Mouse (Mus musculus) cortical plate, adult 2 months (tissue): Measurements from ENCODE around the gene Elmod3.

Source experiments
- CTCF ChIP-seq: fragments of 200-500 bp; IDR thresholded peaks from 2 replicates; pipeline ENCODE4 v1.5.1; 2011; ENCODE audit warnings: mild to moderate bottlenecking, control low read depth, low read length; ENCODE audit not compliant: insufficient read depth; ENCODE audit errors: extremely low read depth
- POLR2A ChIP-seq: fragments of 200-500 bp; IDR thresholded peaks from 2 replicates; pipeline ENCODE4 v1.6.1; 2011; ENCODE audit warnings: mild to moderate bottlenecking, low read length, control low read depth; ENCODE audit not compliant: insufficient read depth; ENCODE audit errors: extremely low read depth

GRCm38 (mm10) chr6:72615561-72616375 is 17.6 kb upstream of the Elmod3 start:
- TF ChIP-seq CTCF (no peak), POLR2A (no peak)
